Mouse (Mus musculus): ENCODE data around the gene Glt28d2.

DNA sequence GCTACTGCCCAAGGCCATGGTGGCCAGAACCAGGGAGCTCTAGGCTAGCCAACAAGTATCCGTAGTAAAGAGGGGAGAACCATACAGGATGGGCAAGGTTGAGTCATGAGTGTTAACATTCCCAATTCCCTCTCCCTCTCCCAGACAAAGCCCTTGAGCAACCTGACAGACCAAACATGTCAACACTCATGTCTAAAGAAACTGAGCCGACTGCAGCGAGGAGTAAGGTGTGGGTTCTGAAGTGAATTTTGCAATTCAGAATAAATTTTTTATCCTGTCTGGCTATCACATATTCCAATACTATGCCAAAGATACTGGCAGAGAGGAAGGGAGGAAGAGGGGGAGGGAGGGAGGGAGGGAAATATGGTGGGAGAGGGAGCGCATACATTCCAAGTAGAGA lies 33.6 kb downstream of the Glt28d2 start:
- TF ChIP-seq CTCF (IDR thresholded peaks at IDR 0.05): no peak
- no peak for TF ChIP-seq EP300 (IDR thresholded peaks at IDR 0.05)

Data from lung, postnatal 0 days (tissue).